Mouse (Mus musculus) limb, embryonic 12.5 days (tissue): ENCODE measurements around the gene Fes. TPM values are rescaled to one million over a fixed set of nuclear protein-coding genes. Genes with fewer than 3 reads are reported as not detected.

Source experiments
- polyA plus RNA-seq: library from polyadenylated mRNA; unstranded; fragments of >200 nt; fragmentation: Nextera tagmentation; extraction: Ambion mirVana; gene quantifications from 2 replicates; pipeline ENCODE4 v1.2.1, GENCODE M21; 2016

The Fes gene
- polyA plus RNA-seq, 1 experiment from 2014 or later: 11.0 TPM

Other genes with a start within 250 kb of the Fes start
- gene Sema4b, start 201.1 kb downstream of the Fes start, polyA plus RNA-seq: 12.2 and 13.5 TPM in 2 replicates
- 47.5 and 49.7 TPM in 2 replicates for gene Cib1, start 155.1 kb downstream of the Fes start, polyA plus RNA-seq
- 3.2 and 3.7 TPM in 2 replicates for gene Gdpgp1, start 155.1 kb downstream of the Fes start, polyA plus RNA-seq
- 0.41 and 0.79 TPM in 2 replicates for gene Ttll13, start 141.6 kb downstream of the Fes start, polyA plus RNA-seq
- 50.3 and 53.7 TPM in 2 replicates for gene Ngrn, start 126.7 kb downstream of the Fes start, polyA plus RNA-seq
- 12.6 and 13.7 TPM in 2 replicates for gene Vps33b, start 118.3 kb downstream of the Fes start, polyA plus RNA-seq
- 133 and 144 TPM in 2 replicates for gene Prc1, start 93.5 kb downstream of the Fes start, polyA plus RNA-seq
- gene Rccd1, start 63.5 kb downstream of the Fes start, polyA plus RNA-seq: 12.6 and 13.9 TPM in 2 replicates
- 56.9 and 61.8 TPM in 2 replicates for gene Unc45a, start 46.9 kb downstream of the Fes start, polyA plus RNA-seq
- 25.8 and 29.6 TPM in 2 replicates for gene Hddc3, start 44.8 kb downstream of the Fes start, polyA plus RNA-seq
- 25.7 and 31.7 TPM in 2 replicates for gene Man2a2, start 16.6 kb downstream of the Fes start, polyA plus RNA-seq
- gene Furin, start 17.5 kb upstream of the Fes start, polyA plus RNA-seq: 10.7 and 13.2 TPM in 2 replicates
- 42.1 and 45.3 TPM in 2 replicates for gene Blm, start 147.2 kb upstream of the Fes start, polyA plus RNA-seq